Mouse (Mus musculus): ENCODE measurements around the gene Glp2r. TPM values are rescaled to one million over a fixed set of nuclear protein-coding genes. Genes with fewer than 3 reads are reported as not detected.

The Glp2r gene
- total and polyA plus RNA-seq, 2 experiments: under 0.01 TPM; not detected in 1

GRCm38 (mm10) chr11:67622340-67622739 lies 148.6 kb downstream of the Glp2r start:
- H3K27ac ChIP-seq (replicated peaks; ENCODE audit: insufficient read depth, low read depth, low read length): no peak overlapping the region
- H3K36me3 ChIP-seq (ENCODE audit: control insufficient read depth, insufficient read depth, low read length): no peaks in the 10 kb centered on the region
- no peaks in the 10 kb centered on the region for H3K27me3 ChIP-seq (ENCODE audit: control insufficient read depth, insufficient read depth, low read length)
- no peak overlapping the region for H3K4me3 ChIP-seq (ENCODE audit: insufficient read depth, low read depth, low read length)
- no peak for DNase-seq (ENCODE audit: extremely low read depth, low read depth, low spot score)
- no peak for TF ChIP-seq POLR2A (IDR thresholded peaks at IDR 0.05; ENCODE audit: extremely low read depth, insufficient read depth, low read length)
- H3K79me2 ChIP-seq (ENCODE audit: control insufficient read depth, insufficient read depth, low read length): no peaks in the 10 kb centered on the region
- peaks cover 7% of the 10 kb centered on the region for H3K4me1 ChIP-seq (ENCODE audit: control insufficient read depth, insufficient read depth, low read length)
- H3K9ac ChIP-seq (ENCODE audit: low read depth, low read length): no peak overlapping the region
- 82% methylated on average over 7 of the region's 7 CpGs for WGBS

GRCm38 (mm10) chr11:67616557-67617239 lies 154.3 kb downstream of the Glp2r start:
- no peaks in the 10 kb centered on the region for H3K27me3 ChIP-seq (ENCODE audit: control insufficient read depth, insufficient read depth, low read length)
- H3K9ac ChIP-seq (ENCODE audit: low read depth, low read length): no peak overlapping the region
- no peak for DNase-seq (ENCODE audit: extremely low read depth, low read depth, low spot score)
- 78% methylated on average over 13 of the region's 13 CpGs for WGBS
- H3K36me3 ChIP-seq (ENCODE audit: control insufficient read depth, insufficient read depth, low read length): no peaks in the 10 kb centered on the region
- no peaks in the 10 kb centered on the region for H3K4me1 ChIP-seq (ENCODE audit: control insufficient read depth, insufficient read depth, low read length)
- H3K27ac ChIP-seq (replicated peaks; ENCODE audit: insufficient read depth, low read depth, low read length): no peak overlapping the region
- no peaks in the 10 kb centered on the region for H3K79me2 ChIP-seq (ENCODE audit: control insufficient read depth, insufficient read depth, low read length)
- TF ChIP-seq POLR2A (IDR thresholded peaks at IDR 0.05; ENCODE audit: extremely low read depth, insufficient read depth, low read length): no peak
- no peak for TF ChIP-seq CTCF (IDR thresholded peaks at IDR 0.05; ENCODE audit: low read depth, low read length)
- H3K4me3 ChIP-seq (ENCODE audit: insufficient read depth, low read depth, low read length): no peak overlapping the region

GRCm38 (mm10) chr11:67612158-67612839 lies 158.7 kb downstream of the Glp2r start:
- Histone ChIP-seq H3K27ac (replicated peaks; ENCODE audit: insufficient read depth, low read depth, low read length) (no peak overlapping the region), H3K36me3 (ENCODE audit: control insufficient read depth, insufficient read depth, low read length) (no peaks in the 10 kb centered on the region), H3K4me1 (ENCODE audit: control insufficient read depth, insufficient read depth, low read length) (no peaks in the 10 kb centered on the region), H3K4me3 (ENCODE audit: insufficient read depth, low read depth, low read length) (no peak overlapping the region), H3K27me3 (ENCODE audit: control insufficient read depth, insufficient read depth, low read length) (no peaks in the 10 kb centered on the region), H3K79me2 (ENCODE audit: control insufficient read depth, insufficient read depth, low read length) (no peaks in the 10 kb centered on the region), H3K9ac (ENCODE audit: low read depth, low read length) (no peak overlapping the region)
- no peak for DNase-seq (ENCODE audit: extremely low read depth, low read depth, low spot score)
- TF ChIP-seq CTCF (IDR thresholded peaks at IDR 0.05; ENCODE audit: low read depth, low read length) (no peak), POLR2A (IDR thresholded peaks at IDR 0.05; ENCODE audit: extremely low read depth, insufficient read depth, low read length) (no peak)
- 89% methylated on average over 9 of the region's 9 CpGs for WGBS

Other genes with a start within 250 kb of the Glp2r start
- gene Rcvrn, start 75.8 kb downstream of the Glp2r start, total RNA-seq (2014; rRNA removed): not detected in 2 replicates
- not detected in 2 replicates for gene Rcvrn, start 75.8 kb downstream of the Glp2r start, polyA plus RNA-seq (2012; rRNA removed)
- not detected in 2 replicates for gene Gsg1l2, start 3.5 kb upstream of the Glp2r start, total RNA-seq (2014; rRNA removed)
- gene Gsg1l2, start 3.5 kb upstream of the Glp2r start, polyA plus RNA-seq (2012; rRNA removed): not detected in 2 replicates
- gene Dhrs7c, start 27.0 kb upstream of the Glp2r start, total RNA-seq (2014; rRNA removed): not detected in 2 replicates
- not detected in 2 replicates for gene Dhrs7c, start 27.0 kb upstream of the Glp2r start, polyA plus RNA-seq (2012; rRNA removed)
- gene Usp43, start 151.0 kb upstream of the Glp2r start, total RNA-seq (2014; rRNA removed): 0.27 TPM in 1 of 2 replicates, not detected in the other
- 0.04 TPM in 2 replicates for gene Usp43, start 151.0 kb upstream of the Glp2r start, polyA plus RNA-seq (2012; rRNA removed)
- gene Cfap52, start 194.5 kb upstream of the Glp2r start, total RNA-seq (2014; rRNA removed): not detected in 2 replicates
- gene Cfap52, start 194.5 kb upstream of the Glp2r start, polyA plus RNA-seq (2012; rRNA removed): not detected in 2 replicates
- gene Stx8, start 195.0 kb upstream of the Glp2r start, total RNA-seq (2014; rRNA removed): 11.1 and 12.9 TPM in 2 replicates
- gene Stx8, start 195.0 kb upstream of the Glp2r start, polyA plus RNA-seq (2012; rRNA removed): 1.9 and 3.5 TPM in 2 replicates